In the genomic region with DNA sequence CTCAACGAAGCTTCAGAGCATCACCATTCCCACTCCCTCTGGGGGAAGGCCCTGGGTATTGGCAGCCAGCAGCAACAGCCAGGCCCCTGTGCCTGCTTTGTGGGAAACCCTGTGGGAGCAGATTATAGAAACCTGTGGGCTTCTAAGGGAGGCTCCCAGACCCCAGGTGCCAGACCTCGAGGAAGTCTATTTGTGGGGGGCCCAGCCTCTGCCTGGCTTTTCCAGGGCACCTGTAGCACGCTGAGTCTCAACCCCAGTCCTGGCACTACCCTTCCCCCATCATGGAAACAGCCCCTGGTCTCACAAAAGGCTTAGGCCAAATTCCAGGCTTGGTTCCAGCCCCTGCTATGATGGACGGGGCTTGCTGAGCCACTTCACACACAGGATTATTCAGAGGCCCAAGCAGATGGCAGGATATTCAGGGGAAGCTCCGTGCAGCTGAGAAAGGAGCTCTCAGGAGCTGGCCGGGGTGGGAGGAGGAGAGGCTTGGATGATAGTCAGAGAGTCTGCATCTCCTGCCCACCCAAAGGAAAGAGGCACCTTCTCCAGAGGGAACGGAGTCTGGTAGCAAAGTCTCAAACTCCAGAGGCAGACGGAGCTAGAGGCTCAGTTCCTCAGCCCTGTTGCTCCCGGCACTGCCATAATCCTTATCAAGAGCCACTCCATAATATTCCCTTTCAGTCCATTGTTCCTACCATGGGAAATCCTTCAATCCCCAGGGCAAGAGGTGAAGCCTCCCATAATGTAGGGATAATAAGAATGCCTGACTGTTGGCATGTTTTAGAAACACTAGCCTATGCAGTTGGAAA, we compare ENCODE assay signal across 9 mouse cellular contexts. TPM values are rescaled to one million over a fixed set of nuclear protein-coding genes. Genes with fewer than 3 reads are reported as not detected.
DNase-seq lines count a peak whose midpoint lies in the region; ATAC-seq lines count a peak whose summit lies in the region.
"Had no signal": no experiment of that assay in that cellular context is flagged by ENCODE, and none has a peak within 500 bp of the region (broad histone marks: within the 10 kb centered on the region; RNA-seq: fewer than 3 reads in every experiment).

No protein-coding gene starts in this region.

- H3K4me1 ChIP-seq in forebrain, embryonic 15.5 days = peaks cover 56% of the 10 kb centered on the region

- H3K4me2 ChIP-seq in forebrain, embryonic 15.5 days (replicated peaks) = no peak overlapping the region
- H3K4me2 ChIP-seq: heart, embryonic 15.5 days had no signal

- no peaks in the 10 kb centered on the region for H3K36me3 ChIP-seq in forebrain, embryonic 15.5 days
- H3K36me3 ChIP-seq: heart, embryonic 15.5 days had no signal

- H3K4me3 ChIP-seq in forebrain, embryonic 15.5 days = no peak overlapping the region
- H3K4me3 ChIP-seq: heart, embryonic 15.5 days had no signal

- H3K9me3 ChIP-seq in forebrain, embryonic 15.5 days = no peaks in the 10 kb centered on the region
- H3K9me3 ChIP-seq: heart, embryonic 15.5 days had no signal

- ATAC-seq in forebrain, embryonic 15.5 days (replicated peaks) = peak; percentile 57
- ATAC-seq in CD4-positive, CD25-positive, alpha-beta regulatory T cell, adult 4 months = no peak

- 8% methylated on average over 9 of the region's 9 CpGs for WGBS in forebrain, embryonic 15.5 days

- no peak overlapping the region for H3K9ac ChIP-seq in forebrain, embryonic 15.5 days (replicated peaks)
- H3K9ac ChIP-seq: heart, embryonic 15.5 days had no signal

- H3K27me3 ChIP-seq in forebrain, embryonic 15.5 days = no peaks in the 10 kb centered on the region

- H3K27ac ChIP-seq in forebrain, embryonic 15.5 days (replicated peaks) = peak overlapping the region; percentile 75
- H3K27ac ChIP-seq: heart, embryonic 15.5 days had no signal

- DNase-seq in embryo, embryonic 10 days (ENCODE audit: low spot score) = peak; percentile 45
- DNase-seq in embryo, embryonic 10.5 days (ENCODE audit: low spot score) = no peak
- DNase-seq in left cerebral cortex, adult 8-10 months (ENCODE audit: low spot score in 2 of 2) = peak; percentile 42 to 85
- DNase-seq in right cerebral cortex, adult 2 months (ENCODE audit: low spot score in 2 of 2) = peak; percentile 79 to 80
- no peak for DNase-seq in gastrocnemius, postnatal 25 days
- DNase-seq in spleen, postnatal 4 days (ENCODE audit: low spot score in 2 of 2) = no peak

RNA-seq across cellular contexts. Expression of a gene that starts 32.7 kb away (rescaled TPM):
- polyA plus RNA-seq in forebrain, embryonic 15.5 days (2015; fragmentation: Nextera tagmentation; extraction: Ambion mirVana) = 11.3 and 12.5 TPM in 2 replicates
- total RNA-seq in left cerebral cortex, adult 8-10 months (2022) = 10 to 100 TPM; 32.4 to 39.4 (median 37.7) TPM
- 1 to 10 TPM in 1 of 2 experiments, under 1 TPM in 1; 0.79 to 1.9 TPM for total RNA-seq in gastrocnemius, postnatal 25 days (2021)
- polyA plus RNA-seq in CD4-positive, CD25-positive, alpha-beta regulatory T cell, adult 4 months (2017; shearing (Covaris generic)) = not detected

Comparison
In these comparisons a context has a peak if more than half of its experiments do, and no peak if none do; other contexts are left out.
1. DNase-seq: peak in embryo, embryonic 10 days (single experiment), left cerebral cortex, adult 8-10 months (2 of 2) and right cerebral cortex, adult 2 months (2 of 2); none in embryo, embryonic 10.5 days (single experiment), gastrocnemius, postnatal 25 days (single experiment) and spleen, postnatal 4 days (0 of 2).
2. RNA of a gene that starts 32.7 kb away (total RNA-seq): 32.4 to 39.4 TPM in left cerebral cortex, adult 8-10 months; 0.79 to 1.9 TPM in gastrocnemius, postnatal 25 days; every median in the first group is over 10 times any median in the second.